Mouse (Mus musculus) kidney, adult 2 months (tissue): Measurements from ENCODE around the gene 4933428G20Rik.

Source experiments
- CTCF ChIP-seq: fragments of 200-500 bp; conservative IDR thresholded peaks from 2 replicates; pipeline ENCODE4 v1.5.1; 2011; ENCODE audit warnings: low read depth, mild to moderate bottlenecking, control low read depth, low read length, moderate library complexity, mixed read lengths; ENCODE audit not compliant: insufficient read depth, insufficient read length
- POLR2A ChIP-seq: fragments of 200-500 bp; IDR thresholded peaks from one replicate; pipeline ENCODE4 v1.6.1; 2011; ENCODE audit warnings: low read depth, low read length, control low read depth

- TF ChIP-seq POLR2A (no peak), CTCF (no peak)
These were observed 30.3 kb downstream of the 4933428G20Rik start for GRCm38 (mm10) chr11:97469828-97470227.
